Mouse (Mus musculus): Measurements from ENCODE around the gene Tuba1c. TPM values are rescaled to one million over a fixed set of nuclear protein-coding genes. Genes with fewer than 3 reads are reported as not detected.

Gene Tuba1c
- total RNA-seq, 2 experiments from 2014 or later = 31.8 to 41.4 TPM

DNA sequence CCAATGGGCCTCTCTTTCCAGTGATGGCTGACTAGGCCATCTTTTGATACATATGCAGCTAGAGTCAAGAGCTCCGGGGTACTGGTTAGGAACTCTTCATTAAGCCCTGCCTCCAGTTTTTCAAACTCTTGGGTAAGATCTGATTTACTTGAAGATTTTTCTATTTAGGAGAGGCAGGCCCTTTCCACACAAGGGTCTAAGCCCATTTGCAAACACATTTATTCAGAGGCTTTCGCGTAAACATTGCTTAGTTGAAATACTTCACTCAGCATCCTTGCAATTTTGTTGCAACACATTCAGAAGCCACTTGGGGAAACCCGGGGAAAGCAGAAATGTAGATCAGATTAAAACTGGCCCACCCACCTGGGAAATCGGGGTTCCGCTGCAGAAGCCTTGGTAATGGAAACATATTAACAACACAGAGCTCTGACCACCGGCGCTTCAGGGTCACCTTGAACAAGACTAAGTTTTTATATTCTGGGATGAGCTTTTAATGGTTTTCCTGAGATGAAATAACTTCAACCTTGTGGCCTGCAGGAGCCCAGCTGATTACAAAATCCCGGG is 34.7 kb upstream of the Tuba1c start:
- DNase-seq = no peak

GRCm38 (mm10) chr15:98996840-98997239 is 32.9 kb upstream of the Tuba1c start:
- DNase-seq = no peak

DNA sequence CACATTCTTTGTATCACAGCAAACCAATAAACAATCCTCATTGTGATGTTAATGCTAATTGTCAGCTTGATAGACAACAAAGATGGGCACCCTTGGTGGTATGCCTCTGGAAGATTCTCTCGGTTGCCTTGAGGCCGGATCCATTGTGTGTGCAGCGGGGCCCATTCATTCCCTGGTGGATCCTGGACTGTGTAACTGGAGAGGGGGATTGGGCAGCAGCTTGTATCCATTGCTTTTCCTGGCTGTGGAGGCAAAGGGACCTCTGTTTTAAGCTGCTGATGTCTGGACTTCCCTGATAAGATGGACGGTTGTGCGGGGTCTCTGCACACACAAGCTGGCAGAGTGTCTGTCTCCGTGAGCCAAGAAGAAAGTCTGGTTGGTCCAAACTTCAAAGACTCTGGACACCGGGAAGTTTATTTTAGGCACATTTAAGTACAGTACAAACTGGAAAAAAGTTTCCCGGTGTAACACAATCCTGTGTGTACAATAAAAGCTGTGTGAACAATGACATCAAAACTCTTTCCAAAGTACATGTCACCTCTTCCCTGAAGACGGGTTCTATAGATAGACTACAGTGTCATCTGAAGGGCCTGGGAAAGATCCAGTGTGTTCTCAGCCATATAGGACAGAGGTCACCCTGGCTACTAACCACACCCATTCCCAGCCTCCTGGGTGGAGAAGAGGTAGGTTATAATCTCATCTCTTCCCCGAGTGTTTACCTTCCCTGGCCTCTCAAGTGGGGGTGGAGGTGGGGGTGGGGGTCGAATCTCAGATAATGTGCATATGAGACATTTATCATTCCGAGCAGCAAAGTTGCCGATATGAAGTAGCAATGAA is 31.5 kb upstream of the Tuba1c start:
- DNase-seq = peak in 1 of 2 experiments; percentile 75

GRCm38 (mm10) chr15:98998775-98999157 is 30.9 kb upstream of the Tuba1c start:
- no peak for DNase-seq

GRCm38 (mm10) chr15:99000535-99001283 is 29.0 kb upstream of the Tuba1c start:
- peak in 1 of 2 experiments; percentile 88 for DNase-seq

DNA sequence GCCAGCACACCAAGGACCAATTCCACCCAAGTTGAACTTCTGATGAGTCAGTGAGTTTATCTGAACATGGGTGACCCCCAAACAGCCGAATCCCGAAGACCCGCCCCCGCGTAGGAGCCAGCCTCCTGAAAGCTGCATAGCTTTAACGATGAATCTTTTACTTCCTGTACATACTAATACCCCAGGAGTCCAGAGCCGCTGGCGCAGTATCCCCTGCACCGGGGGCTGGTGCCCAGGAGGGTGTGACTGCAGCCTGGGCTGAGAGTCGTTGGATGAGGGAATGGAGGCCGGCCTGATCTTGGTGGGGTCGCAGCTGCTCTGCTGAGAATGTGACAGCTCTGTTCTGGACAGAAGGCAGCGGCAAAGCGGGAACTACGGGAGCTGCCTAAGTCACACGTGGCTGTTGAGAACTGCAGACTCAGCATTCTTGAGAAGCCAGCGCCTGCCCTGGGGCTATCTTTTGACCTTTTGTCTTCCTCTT is 28.2 kb upstream of the Tuba1c start:
- peak; percentile 49 to 56 for DNase-seq

DNA sequence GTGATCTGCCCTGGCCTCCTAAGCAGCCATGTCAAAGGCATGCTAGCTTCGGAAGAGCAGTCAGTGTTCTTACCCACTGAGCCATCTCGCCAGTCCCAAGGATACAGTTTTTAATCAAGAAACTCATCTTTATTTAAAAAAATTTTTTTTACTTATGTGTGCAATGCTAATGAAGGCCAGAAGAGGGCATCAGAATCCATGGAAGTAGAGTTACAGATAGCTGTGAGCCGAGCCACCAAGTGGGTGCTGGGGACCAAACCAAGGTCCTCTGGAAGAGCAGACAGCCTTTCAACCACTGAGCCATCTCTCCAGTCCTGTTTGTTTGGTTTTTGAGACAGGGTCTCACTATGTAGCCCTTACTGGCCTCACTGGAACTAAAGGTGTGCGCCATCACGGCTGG is 26.1 kb upstream of the Tuba1c start:
- no peak for DNase-seq

DNA sequence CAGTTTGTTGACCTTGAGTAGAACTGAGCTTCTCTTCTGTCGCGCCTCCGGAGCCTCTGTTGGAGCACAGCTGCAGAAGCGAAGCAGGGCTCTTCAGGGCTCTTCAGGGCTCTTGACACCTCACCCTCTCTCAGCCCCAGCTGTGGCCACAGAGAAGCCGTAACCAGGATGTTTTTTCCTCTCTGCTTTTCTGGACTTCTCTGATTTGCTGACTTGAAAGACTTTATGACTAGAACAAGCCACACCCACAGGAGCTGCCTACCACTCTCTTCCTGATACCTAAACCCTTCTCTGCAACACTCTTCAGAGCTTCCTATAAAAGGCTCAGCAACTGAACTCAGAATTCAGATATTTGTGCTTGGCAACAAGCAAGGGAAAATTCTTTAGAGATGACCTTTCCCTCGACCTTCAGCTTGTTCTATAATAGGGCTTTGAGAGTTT is 20.9 kb upstream of the Tuba1c start:
- DNase-seq = peak in 1 of 2 experiments; percentile 24

- peak in 1 of 2 experiments; percentile 23 for DNase-seq
These were observed 18.8 kb upstream of the Tuba1c start for GRCm38 (mm10) chr15:99010896-99011295.

DNA sequence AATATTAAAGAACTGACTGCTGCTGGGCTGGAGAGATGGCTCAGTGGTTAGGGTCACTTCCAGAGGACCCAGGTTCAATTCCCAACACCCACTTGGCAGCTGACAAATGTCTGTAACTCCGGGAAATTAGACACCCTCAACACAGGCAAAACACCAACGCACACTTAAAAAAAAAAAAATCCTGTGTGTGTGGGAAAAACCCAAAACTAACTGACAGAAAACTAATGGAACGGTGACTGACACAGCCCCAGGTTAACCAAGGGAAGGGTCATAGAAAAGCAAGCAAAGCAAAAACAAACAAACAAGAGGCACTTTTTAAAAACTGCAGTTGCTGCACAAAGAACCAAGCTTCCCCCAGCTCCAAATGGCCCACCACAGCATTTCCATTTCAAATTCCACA is 17.7 kb upstream of the Tuba1c start:
- no peak for DNase-seq

DNA sequence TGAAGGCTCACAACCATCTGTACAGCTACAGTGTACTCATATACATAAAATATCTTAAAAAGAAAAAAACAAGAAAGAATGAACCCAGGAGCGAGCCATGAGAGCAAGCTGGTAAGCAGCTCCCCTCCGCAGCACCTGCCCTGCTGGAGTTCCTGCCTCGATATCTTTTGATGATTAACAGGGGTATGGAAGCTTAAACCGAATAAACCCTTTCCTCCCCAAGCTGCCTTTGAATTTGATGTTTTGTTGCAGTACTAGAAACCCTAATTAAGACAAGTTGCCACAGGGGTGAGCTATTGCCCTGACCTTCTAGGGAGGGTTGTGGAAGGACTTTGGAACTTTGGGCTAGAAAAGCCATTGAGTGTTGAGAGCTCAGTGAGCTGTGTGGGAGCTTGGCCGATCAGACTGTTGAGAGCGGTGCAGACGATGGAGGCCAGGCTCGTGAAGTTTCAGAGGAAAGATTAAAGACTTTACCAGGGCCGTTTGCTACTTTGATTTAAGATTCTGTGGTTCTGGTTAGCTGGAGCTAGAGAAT is 15.1 kb upstream of the Tuba1c start:
- no peak for DNase-seq

DNA sequence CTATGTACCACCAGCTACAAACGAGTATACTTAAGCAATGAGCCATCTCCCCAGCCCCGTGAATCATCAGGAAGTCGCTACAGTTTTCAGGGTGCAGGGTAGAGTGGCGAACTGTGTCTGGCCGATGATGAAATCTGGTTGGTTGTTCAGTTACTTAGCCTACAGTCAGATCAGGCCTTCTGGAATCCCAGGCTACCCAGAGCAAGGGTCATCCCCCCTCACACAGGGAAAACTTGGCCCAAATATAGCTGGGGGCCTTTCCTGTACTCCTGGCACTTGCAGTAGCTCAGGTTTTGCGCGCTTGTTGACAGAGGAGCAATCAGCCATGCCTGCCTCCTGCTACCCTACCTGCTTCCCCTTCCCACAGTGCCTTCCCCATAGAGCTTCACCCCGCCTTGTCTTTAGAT is 12.3 kb upstream of the Tuba1c start:
- DNase-seq = no peak

DNA sequence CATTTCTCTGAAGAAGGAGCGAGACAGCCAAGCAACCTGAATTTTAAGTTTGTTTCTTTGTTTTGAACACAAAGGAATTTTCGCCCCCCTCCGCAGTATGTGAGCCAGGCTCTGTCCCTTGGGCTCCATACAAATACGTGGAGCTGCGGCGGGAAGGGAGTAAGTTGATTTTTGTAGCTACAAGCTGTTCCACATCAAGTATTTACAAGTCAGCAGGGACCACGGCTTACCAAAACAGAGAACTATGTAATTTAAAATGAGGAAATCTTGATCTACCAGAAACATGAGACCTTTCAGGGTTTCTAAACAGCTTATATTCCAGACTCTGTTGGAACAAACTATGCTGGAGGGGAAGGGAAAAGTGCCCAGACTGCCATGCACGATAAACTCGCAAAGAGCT is 11.7 kb upstream of the Tuba1c start:
- DNase-seq = no peak

DNA sequence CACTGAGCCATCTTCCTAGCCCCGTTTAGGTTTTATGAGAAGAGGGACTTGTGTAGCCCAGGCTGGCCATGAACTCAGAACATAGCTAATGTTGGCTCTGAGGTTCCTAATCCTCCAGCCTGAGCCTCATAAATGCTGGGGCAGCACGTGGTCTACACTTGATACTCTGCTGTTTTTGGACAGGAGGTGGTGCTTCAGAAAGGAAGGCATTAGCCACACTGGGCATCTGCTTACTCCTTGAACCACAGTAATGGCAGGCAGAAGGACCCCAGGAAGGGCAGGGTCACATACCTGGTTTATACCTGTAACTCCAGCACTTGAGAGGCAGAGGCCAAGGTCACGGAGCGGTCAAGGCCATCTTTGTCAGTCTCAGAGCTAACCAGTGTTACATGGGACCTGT is 11.1 kb upstream of the Tuba1c start:
- no peak for DNase-seq

DNA sequence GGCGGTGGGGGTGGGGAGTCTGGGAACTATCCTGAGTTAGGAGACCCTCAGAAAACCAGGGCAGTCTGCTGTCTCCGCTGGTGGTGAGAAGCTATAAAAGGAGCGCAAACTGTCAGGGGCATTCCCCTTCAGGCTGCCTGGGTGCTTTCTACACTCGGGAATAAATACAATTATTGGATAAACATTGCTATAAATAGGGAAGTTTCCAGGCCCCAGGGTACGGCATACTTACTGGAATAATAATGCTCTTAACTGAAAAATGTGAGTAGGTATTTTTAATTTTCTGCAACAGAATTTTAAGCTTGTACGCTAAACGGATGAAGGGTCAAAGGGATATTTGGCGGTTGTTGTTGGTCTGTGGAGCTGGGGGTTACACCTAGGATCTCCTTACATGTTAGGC is 10.3 kb upstream of the Tuba1c start:
- no peak for DNase-seq

DNA sequence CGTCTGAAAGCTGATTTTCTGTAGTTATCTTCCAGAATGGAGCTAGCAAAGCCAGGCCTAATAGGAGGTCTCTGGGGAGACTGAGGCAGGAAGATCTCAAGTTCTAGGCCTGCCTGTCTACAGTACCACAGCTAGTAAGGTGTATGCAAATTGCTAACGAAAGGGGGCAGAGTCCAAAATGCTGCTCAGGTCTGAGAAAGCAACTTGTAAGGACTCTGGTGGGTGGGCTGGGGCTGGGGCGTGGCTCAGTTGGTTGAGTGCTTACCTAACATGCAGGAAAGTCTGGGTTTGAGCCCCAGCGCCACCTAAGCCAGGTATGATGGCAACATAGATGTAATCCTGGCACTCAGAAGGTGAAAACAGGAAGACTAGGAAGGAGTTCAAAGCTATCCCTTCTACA is 9.5 kb upstream of the Tuba1c start:
- DNase-seq = no peak

DNA sequence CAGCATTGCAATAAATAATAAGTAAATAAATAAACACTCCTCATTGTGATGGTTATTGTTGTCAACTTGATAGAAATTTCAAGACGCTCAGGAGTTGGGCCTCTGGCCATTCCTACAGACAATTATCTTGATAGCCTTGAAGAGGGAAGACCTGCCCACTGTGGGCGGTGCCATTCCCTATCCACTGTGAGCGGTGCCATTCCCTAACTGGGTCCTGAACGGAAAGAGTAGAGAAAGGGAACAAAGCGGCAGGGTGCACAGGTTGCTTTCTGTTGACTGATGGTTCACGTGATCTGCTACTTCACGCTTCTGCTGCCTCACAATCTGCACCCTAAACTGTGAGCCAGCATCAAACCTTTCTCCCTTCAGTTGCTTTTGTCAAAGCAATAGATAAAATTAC is 8.4 kb upstream of the Tuba1c start:
- no peak for DNase-seq

GRCm38 (mm10) chr15:99024668-99025314 is 4.9 kb upstream of the Tuba1c start:
- DNase-seq = peak; percentile 64 to 93

DNA sequence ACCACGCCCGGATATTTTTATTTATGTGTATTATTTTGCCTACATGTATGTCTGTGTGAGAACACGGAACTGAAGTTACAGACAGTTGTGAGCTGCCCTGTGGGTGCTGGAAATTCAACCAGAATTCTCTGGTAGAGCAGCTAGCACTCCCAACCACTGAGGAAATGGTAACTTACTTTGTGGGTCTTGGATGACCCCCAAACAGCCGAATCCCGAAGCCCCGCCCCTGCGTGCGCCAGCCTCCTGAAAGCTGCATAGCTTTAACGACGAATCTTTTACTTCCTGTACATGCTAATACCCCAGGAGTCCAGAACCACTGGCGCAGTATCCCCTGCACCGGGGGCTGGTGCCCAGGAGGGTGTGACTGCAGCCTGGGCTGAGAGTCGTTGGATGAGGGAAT is 4.3 kb upstream of the Tuba1c start:
- DNase-seq = no peak

GRCm38 (mm10) chr15:99026259-99026658 is 3.4 kb upstream of the Tuba1c start:
- peak in 1 of 2 experiments; percentile 40 for DNase-seq

- DNase-seq = no peak
These were observed 2.6 kb upstream of the Tuba1c start for GRCm38 (mm10) chr15:99027116-99027515.

DNA sequence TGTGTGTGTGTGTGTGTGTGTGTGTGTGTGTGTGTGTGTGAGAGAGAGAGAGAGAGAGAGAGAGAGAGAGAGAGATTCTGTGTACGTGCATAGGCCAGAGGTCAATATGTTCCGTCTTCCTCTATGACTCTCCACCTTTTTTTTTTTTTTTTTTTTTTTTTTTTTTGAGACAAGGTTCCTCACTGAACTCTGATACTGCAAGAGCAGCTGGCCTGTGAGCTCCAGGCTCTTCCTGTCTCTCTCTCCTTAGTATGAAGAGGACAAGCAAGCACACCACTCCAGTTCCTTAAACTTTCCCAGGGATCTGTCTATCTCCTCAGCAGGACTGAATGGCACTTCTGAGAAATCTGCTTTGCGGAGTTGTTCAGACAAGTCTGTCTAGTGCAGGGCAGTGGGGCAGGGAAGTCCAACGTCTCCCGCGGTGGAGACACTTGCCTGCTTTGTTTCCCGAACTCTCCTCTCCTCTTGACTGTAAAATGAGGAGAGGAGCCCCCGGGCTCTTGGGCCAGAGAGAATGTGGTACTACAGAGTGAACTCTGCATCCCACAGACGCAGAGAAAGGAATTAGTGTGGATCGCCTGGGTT is 725 bp upstream of the Tuba1c start:
- DNase-seq = no peak
